Mouse (Mus musculus): Measurements from ENCODE around the gene Tnnc2.

Gene Tnnc2

DNA sequence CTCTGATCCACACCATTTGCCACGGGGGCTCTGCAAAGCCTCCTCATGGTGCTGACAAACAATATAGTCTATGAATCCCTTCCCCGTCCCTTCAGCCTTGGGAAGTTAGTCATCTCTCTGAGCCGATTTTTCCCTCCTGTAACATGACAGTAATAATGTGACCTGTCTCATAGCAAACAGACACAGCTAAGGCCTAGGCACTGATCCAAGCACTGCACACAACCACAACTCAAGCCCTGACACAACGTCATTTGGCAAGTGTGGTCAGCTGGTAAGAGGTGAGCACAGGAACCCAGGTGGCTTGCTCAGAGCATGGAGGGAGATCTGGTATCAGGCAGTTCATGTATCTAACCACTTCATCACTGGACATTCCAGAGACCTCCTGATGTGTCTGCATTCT is 16.1 kb upstream of the Tnnc2 start:
- DNase-seq (ENCODE audit: low spot score), result no peak

DNA sequence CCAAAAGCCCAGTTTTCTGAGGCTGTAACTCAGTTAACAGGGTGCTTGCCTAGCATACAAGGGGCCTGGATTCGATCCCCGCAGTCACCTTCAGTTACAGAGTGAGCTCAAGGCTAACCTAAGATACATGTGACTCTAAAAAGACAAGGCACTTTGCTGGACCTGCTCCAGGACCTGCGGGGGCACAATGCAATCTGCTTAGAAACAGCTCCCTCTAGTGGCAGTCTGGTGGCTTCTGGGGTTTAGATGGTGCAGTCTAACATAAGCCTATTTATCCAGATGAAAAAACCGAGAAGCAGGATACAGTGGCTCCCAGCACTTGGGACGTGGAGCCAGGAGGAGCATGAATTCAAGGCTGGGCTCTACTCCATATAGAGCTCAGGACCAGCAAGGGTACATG is 14.5 kb upstream of the Tnnc2 start:
- no peak for DNase-seq (ENCODE audit: low spot score)

DNA sequence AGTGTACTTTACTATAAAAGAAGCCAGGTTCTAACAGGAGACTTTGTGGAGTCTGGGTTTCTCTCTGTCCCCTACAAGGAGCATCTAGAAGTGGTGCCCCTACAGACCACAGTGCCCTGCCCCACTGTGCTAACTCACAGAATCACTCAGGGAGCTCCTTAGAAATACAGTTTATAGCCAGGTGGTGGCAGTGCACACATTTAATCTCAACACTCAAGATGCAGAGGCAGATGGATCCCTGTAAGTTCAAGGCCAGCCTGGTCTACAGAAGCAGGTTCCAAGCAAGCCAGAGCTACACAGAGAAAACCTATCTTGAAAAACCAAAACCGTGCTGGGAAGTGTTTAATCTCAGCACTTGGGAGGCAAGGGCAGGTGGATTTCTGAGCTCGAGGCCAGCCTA is 14.0 kb upstream of the Tnnc2 start:
- no peak for DNase-seq (ENCODE audit: low spot score)

DNA sequence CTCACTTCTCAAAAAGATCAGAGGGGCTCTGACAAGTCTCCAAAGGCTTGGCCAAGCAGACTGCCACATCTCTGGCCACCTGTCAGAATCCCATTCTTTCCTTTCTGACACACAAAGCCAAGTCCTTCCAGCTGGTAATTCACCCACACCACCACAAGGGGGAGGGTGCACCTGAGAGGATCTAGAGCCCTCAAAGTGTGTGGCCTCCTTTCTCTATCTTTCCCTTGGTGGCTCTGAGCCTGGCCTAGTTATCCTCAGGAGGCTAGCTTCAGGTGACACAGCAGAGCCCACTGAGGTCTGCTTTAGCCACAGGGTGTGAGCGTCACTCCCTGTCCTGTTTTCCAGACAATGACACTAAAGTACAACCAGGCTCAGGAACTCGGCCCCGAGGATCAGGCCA is 13.5 kb upstream of the Tnnc2 start:
- DNase-seq (ENCODE audit: low spot score), result no peak

DNA sequence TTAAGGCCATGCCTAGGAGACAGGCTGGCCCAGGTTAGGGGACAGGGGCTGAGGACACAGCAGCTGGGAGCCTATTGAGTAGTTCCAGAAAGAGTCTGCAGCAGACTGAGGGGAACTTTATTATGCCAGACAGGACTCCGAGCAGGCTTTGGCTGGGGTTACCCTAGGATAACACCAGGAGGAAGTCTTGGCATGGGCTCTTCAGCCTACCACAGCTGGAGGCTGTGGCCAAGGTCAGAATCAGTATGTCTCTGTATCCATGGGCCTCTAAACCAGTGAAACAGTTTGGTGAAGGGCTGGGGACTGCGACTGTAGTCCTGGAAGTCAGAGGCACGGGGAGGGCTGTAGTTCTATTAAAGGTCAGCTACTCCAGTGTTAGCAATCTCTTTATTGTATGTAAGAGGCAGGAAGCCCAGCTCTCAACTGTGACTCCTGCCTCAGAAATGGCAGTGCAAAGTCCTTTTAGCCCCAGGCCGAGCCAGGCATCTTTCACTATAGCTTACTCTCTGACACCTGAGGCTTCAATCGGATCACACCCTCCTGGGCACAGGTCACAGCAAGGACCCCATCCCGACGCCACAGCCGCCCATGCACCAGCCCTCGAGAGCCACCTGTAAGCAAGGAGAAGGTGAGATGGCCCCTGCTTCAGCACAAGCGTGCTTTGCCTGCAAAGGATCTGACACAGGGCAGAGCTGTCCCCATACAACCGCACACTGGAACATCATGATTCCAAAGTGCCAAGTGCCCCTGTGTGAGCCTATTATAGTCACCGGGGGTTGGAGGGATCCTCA is 12.8 kb upstream of the Tnnc2 start:
- DNase-seq (ENCODE audit: low spot score), result no peak

DNA sequence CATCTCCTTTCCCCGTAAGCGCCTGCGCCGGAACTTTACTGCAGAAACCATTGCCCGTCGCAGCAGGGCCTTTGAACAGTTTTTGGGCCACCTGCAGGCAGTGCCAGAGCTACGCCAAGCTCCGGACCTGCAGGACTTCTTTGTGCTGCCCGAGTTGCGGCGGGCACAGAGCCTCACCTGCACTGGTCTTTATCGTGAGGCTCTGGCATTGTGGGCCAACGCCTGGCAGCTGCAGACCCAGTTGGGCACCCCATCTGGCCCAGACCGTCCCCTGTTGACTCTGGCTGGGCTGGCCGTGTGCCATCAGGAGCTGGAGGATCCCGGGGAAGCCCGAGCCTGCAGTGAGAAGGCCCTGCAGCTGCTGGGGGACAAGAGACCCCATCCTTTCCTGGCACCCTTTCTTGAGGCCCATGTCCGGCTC is 12.1 kb upstream of the Tnnc2 start:
- no peak for DNase-seq (ENCODE audit: low spot score)

DNA sequence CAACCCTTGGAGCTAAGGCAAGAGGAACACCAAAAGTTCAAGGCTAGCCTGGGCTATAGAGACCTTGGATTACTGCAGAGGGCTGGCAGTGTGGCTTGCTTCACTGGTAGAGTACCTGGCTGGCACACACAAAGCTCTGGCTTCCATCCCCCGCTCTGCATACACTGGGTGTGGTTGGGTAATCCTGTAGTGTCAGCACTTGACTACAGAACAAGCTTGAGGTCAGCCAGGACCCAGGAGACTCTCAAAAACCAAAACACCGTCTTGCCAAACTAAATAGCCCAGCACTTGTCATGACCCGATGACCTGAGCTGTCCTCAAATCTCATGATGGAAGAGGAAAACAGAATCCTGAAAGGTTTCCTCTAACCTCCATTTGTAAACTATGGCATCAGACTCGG is 10.7 kb upstream of the Tnnc2 start:
- no peak for DNase-seq (ENCODE audit: low spot score)

DNA sequence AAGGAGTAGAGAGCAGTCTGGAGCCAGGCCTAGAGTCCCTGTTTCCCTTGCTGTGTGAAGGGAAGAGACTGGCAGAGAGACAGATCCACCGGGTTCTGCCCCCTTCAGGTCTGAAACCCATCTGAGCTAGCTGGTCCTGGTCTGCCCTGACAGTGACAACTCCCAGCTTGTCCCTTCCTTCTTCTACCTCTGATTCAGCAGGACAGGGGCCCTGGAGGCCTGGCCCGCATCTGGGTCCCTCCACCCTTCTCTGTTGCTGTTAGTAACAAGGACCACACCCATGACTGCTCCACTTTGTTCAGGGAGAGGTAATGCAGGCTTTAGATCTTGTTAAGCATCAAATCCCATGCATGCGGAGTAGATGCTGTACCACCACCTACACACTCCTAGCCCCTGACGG is 8.6 kb upstream of the Tnnc2 start:
- DNase-seq (ENCODE audit: low spot score), result no peak

DNA sequence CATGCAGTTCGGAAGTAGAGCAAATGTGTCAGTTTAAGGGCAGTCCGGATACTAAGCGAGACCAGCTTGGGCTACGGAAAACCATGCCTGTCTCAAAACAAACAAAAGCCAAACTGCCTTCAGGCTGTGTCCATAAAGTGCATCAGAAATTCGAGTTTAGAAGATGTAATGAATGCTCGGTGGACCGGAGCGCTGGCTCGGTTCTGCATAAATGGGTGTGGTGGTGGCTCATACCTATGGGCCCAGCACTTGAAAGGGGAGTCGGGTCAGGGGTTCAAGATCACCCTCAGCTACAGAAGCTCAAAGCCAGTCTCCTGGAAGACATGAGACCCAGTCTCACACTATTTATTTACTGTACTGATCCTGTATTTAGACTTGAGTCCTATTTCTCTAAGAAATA is 8.0 kb upstream of the Tnnc2 start:
- no peak for DNase-seq (ENCODE audit: low spot score)

DNA sequence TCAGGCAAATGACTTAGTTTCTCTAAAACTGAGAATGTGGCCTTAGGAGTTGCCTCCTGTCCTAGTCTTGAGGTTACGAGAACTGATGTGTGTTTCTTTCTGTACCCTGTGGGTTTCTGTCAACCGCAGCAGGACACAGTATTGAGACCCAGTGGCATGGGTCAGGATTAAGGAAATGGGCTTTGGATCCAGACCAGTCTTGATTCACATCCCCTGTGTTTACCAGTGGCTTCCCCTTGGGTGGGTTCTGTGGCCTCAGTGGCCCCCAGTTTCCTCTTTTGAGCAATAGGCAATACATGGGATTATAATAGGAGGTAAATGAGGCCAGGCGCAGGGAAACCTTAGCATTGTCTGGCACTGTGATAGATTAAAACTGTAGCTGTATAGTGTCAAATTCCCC is 7.3 kb upstream of the Tnnc2 start:
- no peak for DNase-seq (ENCODE audit: low spot score)

DNA sequence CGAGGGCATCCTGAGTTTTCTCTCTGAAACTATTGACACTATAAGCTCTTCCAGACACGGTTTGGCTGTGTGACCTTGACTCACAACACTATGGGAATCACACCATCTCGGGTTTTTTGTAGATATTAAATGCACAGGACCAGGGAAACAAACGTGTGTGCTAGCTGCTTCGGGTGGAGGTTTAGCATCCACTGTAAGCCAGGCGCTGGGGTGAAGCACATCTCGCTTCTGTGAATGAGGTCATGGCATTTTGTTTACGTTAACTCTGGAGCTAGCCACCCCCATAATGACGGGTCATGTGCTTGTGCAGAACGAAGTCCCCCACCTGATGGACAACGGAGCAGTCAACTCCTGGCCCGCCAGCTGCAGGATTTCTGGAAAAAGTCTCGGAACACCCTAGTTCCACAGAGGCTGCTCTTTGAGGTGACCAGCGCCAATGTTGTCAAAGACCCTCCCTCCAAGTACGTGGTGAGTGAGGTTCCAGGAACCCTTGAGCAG is 6.7 kb upstream of the Tnnc2 start:
- peak; percentile 52 for DNase-seq (ENCODE audit: low spot score)

DNA sequence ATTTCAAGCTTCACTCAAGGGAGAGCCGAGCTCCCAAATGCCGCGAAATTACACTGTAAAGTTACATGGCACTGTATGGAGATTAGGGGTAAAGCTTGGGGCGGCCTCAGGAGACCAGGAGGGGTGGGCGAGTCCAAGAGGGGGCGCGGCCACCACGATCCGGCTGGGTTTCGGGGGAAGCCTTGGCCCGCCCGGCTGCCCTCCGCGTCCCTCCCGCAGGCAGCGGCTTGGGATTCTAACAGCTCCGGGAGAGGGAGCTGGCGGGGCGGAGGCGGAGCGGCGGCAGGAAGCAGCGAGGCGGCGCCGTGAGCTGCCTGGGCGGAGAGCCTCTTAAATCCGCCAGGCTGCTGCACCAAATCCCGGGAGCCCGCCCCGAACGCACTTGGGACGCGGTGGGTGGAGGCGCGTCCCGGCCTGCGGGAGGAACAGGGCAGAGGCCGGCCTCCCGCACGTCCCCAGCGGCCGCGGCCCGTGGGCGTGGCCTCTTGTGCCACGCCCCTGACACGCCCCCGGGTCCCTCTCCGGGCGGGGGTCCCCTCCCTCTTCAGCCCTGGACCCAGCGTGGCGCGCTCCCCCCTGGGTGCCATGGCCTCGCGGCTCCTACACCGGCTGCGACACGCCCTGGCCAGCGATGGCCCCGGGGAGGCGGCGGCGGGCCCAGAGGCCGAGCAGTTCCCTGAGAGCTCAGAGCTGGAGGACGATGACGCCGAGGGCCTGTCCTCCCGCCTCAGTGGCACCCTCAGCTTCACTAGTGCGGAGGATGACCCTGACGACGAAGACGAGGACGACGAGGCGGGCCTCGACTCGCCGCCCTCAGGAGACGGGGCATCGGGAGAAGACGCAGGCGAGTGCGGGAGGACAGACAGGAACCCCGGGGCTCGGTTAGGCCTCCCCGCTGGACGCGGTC is 6.0 kb upstream of the Tnnc2 start, which contains the start of gene Snx21:
TSS of gene Snx21 (plus strand) at position 343 of the 907 bp plus-strand sequence.
- DNase-seq (ENCODE audit: low spot score), result peak; percentile 94

DNA sequence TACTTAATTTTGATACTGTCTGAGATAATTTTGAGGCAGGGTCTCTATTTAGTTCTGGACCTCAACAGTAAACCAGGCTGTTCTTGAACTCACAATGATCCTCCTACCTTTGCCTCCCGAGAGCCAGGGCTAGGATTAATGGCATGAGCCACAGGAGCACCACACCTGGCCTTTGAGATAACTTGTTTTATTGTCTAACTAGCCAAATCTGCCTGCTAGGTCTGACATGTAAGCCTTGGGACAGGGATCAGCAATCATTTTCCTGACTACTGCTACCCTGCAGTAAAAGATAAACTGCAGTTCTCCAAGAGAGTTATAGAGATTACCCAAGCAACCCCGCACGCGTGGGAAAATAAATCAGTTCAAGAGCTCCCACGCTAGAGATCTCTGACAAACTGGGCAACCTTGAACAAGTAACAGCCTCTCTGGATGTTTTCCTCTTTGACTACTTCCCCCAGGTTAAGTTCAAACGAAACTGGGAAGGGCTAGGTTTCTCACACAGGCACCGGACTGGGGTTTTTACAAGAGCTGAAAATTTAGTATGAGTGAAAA is 5.2 kb upstream of the Tnnc2 start:
- no peak for DNase-seq (ENCODE audit: low spot score)

DNA sequence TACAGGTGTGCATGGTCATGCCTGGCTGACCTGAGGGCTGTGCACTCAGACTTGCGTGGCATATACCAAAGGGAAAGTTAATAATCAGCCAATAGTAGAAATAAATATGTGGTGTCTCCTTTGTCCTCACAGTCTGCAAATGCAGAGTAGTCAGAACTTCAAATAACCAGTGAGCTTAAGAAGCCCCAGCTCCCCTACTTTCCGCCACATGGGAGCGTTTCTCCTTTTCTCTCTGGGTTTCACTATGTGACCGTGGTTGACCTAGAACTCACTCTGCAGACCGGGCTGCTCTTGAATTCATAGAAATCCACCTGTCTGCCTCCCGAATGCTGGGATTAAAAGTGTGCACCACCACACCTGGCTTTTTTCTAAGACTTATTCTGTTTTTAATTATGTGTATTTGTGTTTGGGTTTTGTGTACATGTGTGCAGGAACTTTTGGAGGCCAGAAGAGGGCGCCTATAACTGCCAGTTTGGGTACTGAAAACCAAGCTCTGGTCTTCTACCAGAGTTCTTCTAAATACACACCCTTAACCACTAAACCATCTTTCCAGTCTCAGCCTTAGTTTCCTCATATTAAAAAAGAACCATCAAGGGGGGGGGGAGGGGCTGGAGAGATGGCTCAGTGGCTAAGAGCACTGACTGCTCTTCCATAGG is 4.3 kb upstream of the Tnnc2 start:
- DNase-seq (ENCODE audit: low spot score), result no peak

DNA sequence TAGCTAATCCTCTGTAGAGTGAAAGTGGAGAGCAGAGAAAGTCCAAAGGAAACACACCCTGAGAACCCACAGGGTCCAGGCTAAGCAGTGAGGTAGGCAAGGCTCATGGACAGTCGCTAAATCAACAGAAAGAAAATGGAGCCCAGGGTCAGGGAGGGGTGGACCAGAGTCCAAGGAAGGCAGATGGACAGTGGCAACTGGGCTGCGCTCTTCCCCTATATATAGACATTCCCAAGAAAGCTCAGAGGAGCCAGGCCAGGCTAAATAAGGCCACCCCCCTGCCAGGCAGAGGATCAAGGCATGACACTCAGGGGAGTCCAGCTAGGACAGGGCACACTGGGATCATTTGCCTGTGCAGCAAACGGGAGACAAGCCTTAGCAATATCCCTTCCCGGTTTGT is 2.1 kb upstream of the Tnnc2 start:
- DNase-seq (ENCODE audit: low spot score), result peak; percentile 64

DNA sequence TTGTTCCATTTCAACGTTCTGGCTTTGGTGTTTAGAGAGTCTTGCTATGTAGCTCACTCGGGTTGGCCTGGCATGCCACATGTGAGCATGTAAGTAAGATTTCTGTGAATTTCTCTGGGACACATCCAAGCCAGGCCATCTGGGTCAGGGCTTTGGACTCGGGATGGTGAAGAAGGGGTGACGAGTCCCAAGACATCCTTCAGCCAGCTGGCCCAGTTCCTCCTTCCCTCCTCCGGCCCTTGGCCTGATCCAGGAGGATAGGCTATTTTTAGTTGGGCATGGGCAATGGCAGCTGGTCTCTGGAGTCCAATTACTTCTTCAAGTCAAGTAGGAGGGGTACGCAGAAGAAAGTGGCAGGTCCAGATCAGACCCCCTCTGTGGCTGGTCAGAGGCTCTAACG is 958 bp downstream of the Tnnc2 start:
- no peak for DNase-seq (ENCODE audit: low spot score)

DNA sequence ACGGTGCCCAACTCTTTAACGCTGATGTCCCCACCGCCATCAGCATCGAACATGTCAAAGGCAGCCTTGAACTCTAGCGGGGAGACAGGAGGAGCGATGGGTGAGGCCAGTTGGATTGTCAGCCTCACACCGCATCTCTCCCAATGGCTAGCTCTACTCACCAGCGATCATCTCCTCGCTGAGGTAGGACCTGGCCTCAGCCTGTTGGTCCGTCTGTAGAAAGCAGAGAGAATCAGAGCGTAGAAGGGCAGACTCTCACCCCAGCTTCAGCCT is 1.8 kb downstream of the Tnnc2 start:
- no peak for DNase-seq (ENCODE audit: low spot score)

DNA sequence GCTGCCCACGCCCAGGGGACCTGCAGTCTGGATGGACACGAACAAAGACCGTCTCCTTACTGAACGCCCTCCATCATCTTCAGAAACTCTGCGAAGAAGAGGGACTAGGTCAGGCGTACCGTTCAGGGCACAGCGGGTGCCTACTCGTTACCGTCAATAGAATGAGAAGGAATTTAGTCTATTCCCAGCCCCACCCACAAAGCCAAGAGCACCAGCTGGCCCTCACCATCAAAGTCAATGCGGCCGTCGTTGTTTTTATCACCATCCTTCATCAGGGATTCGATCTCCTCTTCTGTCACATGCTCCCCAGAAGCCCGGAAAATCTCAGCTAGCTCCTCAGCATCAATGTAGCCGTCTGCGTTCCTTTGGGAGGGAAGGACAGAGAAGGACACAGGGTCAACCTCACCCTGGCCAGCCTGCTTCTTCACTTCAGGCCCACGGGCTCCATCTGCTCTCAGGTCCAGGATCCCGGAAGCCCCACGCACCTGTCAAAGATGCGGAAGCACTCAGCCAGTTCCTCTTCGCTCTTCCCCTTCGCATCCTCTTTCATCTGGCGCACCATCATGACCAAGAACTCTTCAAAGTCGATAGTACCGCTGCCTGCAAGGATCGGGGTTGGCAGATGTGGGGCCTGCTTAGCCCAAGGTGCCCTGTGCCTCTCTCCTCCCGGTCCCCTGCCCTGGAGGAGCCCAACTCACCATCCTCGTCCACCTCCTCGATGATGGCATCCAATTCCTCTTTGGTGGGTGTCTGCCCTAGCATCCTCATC is 2.3 kb downstream of the Tnnc2 start:
- no peak for DNase-seq (ENCODE audit: low spot score)

DNA sequence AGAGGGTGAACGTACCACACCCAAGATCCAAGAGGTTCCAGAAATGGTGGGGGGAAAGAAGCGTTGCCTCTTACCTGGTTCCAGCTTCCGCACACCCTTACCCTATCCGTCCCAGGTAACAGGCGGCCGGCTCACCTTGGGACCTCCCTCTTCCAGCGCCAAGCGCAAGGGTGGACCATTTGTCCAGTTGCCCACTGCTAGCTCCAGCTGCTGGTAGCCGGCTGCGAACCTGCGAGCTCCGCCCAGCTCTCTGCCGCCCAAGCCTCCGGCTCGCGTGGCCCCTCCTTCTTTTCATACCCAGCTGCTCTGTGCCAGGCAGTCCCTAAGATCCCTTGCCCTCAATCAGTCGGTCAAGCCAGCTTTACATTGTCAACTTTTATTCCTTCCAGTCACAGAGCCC is 3.0 kb downstream of the Tnnc2 start:
- DNase-seq (ENCODE audit: low spot score), result no peak

DNA sequence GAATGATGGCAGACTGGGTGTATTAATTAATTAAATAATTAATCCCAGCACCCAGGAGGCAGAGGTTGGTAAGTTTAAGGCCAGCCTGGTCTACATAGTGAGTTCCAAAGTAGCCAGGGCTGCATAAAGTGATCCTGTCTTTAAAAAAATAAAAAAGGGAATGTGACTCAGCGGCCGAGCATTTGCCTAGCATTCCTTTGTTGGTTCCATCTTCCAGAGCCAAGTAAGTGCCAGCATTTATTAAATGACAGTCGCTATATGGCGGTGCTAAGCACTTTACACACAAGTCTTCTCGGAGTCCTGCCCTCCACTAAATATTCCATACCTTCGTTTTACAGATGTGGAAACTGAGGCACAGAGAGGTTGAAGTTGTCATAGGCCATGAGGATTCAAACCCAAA is 3.6 kb downstream of the Tnnc2 start:
- DNase-seq (ENCODE audit: low spot score), result no peak

DNA sequence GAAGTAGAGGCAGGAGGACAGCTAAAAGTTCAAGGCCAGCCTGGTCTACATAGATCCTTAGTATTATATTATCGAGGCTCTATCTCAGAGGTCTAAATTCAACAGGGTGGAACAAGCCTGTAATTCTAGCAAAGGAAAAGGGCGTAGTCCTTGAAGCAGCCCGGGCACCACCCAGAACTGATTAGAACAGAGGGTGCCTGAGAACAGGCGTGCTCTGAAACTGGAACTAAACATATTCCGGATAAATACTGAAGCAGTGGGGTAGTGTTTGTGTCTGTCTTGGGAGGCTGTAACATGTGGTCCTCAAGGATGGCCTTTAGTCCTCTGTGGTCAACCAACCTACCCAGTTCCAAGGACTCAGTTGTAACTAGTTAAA is 5.8 kb downstream of the Tnnc2 start:
- DNase-seq (ENCODE audit: low spot score), result no peak

Measured in yolk sac, embryonic 10.5 days (tissue).